Mouse (Mus musculus) A20 (cell line): ENCODE measurements around the gene Eps15l1.

ENCODE experiments used
- DNase-seq: peaks from one replicate; pipeline ENCODE4 v3.0.0-alpha.2; 2011; ENCODE audit warnings: low read depth, low spot score

Gene Eps15l1

DNA sequence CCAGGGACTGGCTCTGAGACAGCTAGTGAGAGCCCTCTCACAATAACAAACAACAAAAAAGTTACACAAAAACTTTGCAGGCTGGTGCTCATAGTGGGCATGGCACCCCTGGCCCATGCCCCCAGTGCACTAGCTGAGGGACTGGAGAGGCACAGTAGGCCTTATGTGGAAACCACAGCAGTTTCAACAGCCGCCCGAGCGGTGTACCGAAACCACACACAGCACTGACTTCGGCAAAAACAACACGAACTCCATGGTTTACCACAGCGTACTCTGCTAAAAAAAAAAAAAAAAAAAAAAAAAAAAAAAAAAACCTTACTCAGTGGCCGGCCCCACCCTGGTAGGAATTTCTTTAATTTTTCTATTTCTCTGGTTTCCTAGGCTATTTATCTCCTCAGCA, 70.5 kb downstream of the Eps15l1 start:
- peak; percentile 57 for DNase-seq

GRCm38 (mm10) chr8:72349838-72350237, 71.4 kb downstream of the Eps15l1 start:
- DNase-seq: no peak

DNA sequence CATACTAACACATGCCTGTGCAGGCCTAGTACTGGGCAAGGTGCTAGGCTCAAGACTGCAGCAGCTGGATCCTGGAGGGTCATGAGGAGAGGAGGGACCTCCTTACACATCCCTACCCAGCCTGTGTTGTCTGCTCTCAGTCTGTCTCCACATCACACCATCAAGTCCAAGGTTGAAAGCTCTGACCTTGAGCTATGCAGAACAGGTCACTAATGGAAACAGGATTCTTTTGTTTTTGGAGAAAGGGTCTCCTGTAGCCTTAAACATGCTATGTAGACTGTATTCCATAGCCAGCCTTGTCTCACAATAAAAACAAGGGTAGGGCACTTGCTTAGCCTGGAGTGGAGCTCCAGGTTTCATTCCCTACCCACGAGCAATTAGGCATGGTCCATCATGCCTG, 72.3 kb downstream of the Eps15l1 start:
- DNase-seq: no peak

GRCm38 (mm10) chr8:72348114-72348513, 73.1 kb downstream of the Eps15l1 start:
- DNase-seq: peak; percentile 40

GRCm38 (mm10) chr8:72347553-72347952, 73.7 kb downstream of the Eps15l1 start:
- no peak for DNase-seq

DNA sequence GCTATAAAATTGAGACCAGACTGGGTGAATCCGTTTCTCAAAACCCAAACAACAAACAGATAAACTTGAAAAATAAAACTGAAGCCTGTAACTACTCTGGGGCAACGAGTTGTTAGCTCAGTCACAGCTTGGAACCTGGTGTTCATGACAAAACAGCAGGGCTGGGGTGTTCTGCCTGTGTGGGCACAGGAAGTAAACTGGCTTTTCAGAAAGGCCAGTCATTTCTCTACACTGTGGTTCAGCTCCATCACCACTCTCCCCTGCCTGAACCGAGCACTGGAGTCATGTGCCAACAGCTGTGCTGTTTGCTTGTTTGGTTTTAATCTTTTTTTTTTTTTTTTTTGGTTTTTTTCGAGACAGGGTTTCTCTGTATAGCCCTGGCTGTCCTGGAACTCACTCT, 77.5 kb downstream of the Eps15l1 start:
- no peak for DNase-seq

DNA sequence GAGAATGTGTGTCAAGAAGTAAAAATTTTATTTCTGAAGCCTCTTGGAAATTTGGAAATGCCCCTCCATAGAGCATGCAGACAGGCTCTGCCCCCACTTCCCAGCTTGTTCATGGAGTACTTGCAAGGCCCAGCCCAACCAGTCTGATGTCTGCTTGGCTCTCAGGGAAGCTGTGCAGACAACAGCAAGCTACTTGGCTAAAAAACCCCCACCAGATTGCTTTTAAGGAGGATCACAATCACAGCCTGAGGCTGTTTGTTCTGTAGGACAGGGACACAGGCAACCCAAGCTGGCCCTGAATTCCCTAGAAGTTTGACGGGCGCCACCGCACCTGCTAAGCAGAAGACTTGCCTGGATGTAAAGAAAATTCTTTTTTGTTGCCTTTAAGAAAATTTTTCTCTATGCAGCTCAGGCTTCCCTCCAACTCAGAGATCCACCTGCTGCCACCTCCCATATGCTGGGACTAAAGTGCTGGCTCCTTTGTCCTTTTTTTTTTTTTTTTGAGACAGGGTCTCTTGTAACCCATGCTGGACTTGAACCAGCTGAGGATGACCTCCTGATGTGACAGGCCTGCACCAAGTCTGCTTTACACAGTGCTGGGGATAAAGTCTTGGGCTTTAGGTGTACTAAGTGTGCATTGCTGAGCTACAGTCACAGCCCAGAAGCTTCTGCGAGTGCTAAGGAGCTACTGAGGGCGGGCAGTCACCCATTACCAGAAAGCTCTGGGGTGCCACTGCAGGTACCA, 78.5 kb downstream of the Eps15l1 start:
- DNase-seq: no peak

DNA sequence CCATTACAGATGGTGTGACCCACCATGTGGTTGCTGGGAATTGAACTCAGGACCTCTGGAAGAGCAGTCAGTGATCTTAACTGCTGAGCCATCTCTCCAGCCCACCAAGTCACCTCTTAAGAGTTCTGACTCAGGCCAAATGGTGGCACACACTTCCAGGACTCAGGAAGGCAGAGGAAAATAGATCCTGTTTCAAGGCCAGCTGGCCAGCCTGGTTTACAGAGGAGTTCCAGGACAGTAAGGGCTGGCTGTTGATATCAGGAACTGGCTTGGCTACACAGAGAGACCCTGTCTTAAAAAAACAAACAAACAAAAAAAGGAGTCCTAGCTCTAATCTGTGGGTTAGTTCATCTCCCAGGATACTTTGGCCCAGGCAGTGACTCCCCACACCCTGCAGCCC, 84.2 kb downstream of the Eps15l1 start:
- no peak for DNase-seq

GRCm38 (mm10) chr8:72336273-72336672, 85.0 kb downstream of the Eps15l1 start:
- DNase-seq: no peak

DNA sequence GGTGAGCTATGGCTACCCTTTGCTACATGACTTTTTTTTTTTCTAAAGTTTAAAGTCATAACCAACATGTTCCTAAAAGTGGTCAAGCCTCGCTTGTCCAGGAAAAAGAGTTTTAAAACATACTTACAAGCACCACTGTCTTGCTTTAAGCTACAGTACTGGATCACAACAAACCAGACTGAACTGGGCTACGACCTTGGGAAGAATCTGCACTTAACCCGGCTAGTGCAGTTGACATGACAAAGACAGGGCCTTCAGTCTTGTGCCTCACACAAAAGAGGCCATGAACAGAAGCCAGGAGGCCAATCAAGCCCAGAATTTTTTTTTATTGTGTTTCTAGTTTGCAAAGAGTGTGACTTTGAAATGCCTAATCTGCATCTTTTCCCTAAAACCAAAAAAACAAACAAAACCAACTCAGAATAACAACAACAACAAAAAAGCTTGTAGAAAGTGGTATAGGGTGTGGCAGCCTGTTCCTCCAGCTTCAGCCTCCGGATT, 87.1 kb downstream of the Eps15l1 start:
- no peak for DNase-seq

DNA sequence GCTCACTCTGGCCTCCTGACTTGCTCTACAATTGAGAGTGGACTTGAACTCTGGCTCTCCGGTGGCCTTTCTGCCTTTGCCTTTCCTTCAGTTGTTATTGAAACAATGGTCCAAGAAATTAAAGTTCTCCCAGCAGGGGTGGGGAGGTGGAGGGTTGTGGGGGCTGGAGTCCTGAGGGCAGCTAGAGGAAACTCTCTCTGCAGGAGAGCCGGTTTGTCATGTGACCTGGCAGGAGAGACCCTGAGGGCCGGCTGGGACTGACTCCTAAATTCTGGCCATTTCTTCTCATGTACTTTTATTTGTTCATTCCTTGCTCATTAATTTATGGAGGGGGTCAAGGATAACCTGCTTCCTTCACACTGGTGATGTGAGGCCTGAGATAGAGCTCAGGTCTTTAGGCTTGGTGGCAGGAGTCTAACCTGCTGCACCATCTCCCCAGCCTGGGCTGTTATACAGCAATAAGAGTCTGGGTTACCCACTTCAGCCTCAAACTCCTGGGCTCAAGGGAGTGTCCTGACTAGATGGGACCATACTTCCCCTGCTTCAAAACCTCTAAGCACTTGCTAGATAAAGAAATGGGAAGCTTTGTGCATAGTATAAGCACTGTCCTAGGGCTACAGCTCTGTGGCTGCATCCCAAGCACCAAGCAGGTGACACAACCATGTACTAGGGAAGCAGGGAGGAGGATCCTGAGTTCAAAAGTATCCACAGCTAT, 87.7 kb downstream of the Eps15l1 start:
- DNase-seq: no peak

GRCm38 (mm10) chr8:72331631-72332030, 89.6 kb downstream of the Eps15l1 start:
- no peak for DNase-seq

DNA sequence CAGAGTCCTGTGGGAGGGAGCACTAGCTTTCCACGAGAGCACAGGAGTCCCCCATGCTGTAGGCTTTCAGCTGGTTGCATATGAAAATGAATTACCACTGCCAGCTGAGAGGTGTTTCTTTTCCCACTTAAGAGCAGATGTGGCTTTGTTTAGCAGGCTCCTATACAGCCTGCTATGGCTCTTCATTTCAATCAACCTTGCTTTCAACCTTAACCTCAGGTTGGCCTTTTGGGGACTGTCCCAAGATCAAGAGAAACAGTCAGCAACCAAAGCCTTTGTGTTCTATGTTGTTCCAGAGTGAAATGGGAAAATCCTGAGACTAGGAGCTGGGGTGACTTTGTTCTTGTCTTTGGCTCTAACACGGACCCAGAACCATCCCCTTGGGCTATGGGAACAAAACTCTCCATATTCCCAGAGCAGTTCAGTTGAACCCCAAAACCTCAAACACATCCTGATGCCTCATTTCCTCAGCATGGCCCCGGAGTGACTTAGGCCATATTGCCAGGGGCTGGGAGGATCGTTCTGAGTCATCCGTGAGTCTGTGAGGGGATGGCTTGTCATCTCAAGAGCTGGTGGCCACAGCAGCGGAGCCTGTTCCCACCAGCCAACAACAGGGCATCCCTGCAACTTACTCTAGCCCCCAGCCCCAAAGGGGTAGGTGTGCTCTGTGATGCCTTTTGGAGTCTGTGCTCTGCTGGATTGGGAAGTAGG, 90.3 kb downstream of the Eps15l1 start:
- no peak for DNase-seq

GRCm38 (mm10) chr8:72329116-72329515, 92.1 kb downstream of the Eps15l1 start:
- DNase-seq: no peak

GRCm38 (mm10) chr8:72324708-72325107, 96.6 kb downstream of the Eps15l1 start:
- DNase-seq: no peak

GRCm38 (mm10) chr8:72324036-72324706, 97.1 kb downstream of the Eps15l1 start:
- no peak for DNase-seq

DNA sequence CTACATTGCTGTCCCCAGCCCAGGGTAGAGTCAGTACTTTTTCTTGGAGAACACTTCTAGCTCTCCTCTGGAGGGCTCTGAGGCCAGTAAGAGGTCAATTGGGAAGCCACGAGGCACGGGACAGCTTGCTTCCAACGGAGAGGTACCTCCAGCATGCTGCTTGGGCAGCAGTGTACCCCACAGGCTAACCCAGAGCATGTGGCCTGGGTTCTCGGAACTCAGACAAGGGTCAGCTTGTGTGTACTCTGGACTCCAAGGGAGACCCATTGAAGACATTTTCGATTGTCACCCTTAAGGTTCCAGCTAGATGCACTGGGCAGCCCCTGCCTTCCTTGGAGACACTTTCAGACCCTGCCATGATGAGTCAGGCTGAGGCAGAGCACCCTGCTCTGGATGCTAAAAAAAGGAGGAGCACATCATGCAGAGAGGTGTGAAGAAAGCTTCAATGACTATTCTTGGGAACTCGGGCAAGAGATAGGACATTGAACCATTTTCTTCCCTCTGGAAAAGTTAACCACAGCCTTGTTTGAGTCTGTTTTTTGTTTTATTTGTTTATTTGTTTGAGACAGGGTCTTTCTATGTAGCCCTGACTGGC, 98.0 kb downstream of the Eps15l1 start:
- DNase-seq: no peak

DNA sequence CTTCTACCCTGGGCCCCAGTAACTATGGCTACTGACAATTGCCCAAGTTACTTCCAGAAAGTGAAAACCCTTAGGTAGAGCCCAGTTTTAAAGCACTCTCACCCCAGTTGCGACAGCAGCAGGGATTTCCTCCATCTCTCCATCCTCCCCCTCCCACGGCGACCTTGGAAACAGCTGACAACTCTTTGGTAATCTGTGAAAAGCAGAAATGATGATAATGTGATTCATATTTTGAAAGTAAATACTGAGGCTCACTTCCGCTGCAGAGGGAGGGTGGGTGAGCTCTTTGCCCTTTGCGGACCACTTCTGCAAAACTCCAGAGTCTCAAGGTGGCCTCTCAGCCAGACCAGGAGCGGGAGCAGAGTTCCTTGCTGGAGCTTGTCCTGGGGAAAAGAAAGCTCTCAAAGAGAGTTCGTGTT, 98.8 kb downstream of the Eps15l1 start:
- peak; percentile 85 for DNase-seq

DNA sequence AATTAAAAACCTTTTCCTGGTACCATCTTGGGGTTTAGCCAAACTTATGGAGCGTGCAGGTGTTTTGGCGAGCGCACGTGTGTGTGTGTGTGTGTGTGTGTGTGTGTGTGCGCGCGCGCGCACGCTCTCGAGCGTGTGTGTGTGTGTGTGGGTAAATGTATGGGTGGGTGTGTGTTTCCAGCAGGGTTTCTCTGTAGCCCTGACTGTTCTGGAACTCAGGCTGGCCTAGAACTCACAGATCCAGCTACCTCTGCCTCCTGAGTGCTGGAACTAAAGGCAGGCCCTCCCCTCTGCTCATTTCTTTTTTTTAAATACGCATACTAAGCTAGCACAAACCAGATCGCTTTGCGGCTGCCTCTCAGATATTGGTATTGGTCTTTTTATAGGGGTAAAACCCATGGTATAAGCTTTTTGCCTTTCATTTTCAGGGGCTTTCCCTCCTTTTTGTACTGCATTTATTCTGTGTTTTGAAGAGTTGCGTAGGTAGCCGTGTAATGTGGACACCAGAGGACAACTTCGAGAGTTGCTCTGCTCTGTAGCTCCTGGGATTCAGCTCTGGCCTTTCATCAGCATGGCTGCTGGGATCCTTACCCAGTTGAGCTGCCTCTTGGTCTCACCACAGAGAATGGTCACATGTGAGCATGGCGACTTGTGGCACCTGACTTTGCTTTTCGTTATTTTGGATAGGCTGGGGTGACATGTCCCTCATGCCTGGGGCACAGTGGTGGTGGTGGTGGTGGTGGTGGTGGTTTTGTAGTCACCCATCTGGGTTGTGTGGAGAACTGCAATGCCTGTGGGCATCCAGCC, 99.4 kb downstream of the Eps15l1 start:
- peak; percentile 33 for DNase-seq

DNA sequence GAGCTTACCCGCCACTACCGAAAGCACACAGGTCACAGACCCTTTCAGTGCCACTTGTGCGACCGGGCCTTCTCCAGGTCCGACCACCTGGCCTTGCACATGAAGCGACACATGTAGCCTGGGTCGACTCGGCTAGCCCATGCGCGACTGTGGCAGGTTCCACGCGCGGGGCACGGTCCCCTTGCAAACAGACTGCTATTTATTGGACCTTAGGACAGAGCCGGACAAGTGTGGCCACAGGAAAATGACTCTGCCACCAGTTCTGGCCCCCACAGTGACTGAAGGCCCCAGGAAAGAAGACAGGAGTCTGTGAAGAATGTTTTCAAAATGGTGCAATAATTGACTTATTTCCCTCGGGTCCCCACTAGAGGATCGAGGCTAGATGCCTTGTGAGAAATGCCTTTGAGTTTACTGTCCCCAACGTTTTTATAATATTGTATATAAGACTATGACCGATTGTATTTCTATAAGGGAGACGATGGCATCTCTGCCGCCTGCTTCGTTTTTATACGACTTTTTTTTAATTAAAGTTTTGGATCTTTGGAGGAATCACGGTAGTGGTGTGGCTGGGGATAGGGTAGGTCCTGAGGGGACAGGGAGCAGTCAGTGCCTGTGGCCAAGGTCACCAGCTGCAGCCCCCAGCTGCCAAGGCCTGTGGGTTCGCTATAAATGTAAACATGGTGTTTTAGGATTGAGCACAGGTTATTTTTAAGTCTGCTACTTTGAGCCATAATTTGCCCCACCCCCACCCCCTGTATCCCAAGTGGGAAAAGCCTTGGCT, 100.3 kb downstream of the Eps15l1 start:
- no peak for DNase-seq
